Mouse (Mus musculus) hindbrain, embryonic 16.5 days (tissue): ENCODE results near the gene Dad1. TPM values are rescaled to one million over a fixed set of nuclear protein-coding genes. Genes with fewer than 3 reads are reported as not detected.
A peak's percentile ranks its signal among the peaks of the same experiment; 100 is the strongest.

ENCODE experiments used
- ATAC-seq: fragments of 200-750 bp; cut with Nextera tagmentation; 2 replicates; pipeline ENCODE4 v1.8.0; 2017; ENCODE audit warnings: moderate TSS enrichment, moderate library complexity
- H3K27ac ChIP-seq: fragments of 300-500 bp; sonication (generic); 2 replicates; pipeline ENCODE4 v1.5.1; 2014; ENCODE audit warnings: low read depth, mild to moderate bottlenecking, control low read depth, low read length, moderate library complexity
- H3K27me3 ChIP-seq: fragments of 300-500 bp; sonication (generic); replicated peaks from 2 replicates; pipeline ENCODE4 v1.6.1; 2014; ENCODE audit warnings: low read length; ENCODE audit not compliant: control insufficient read depth, insufficient read depth
- H3K36me3 ChIP-seq: fragments of 300-500 bp; sonication (generic); 2 replicates; pipeline ENCODE4 v1.6.1; 2014; ENCODE audit warnings: mild to moderate bottlenecking, low read length, moderate library complexity, mixed read lengths; ENCODE audit not compliant: control insufficient read depth, insufficient read depth
- H3K4me1 ChIP-seq: fragments of 300-500 bp; sonication (generic); 2 replicates; pipeline ENCODE4 v1.6.1; 2014; ENCODE audit warnings: low read depth, low read length; ENCODE audit not compliant: control insufficient read depth, insufficient read depth
- H3K4me2 ChIP-seq: fragments of 300-500 bp; sonication (generic); 2 replicates; pipeline ENCODE4 v1.6.1; 2014; ENCODE audit warnings: mild to moderate bottlenecking, low read length, control low read depth, moderate library complexity
- H3K4me3 ChIP-seq: fragments of 300-500 bp; sonication (generic); 2 replicates; pipeline ENCODE4 v1.5.1; 2014; ENCODE audit warnings: mild to moderate bottlenecking, low read length, control low read depth, moderate library complexity
- H3K9ac ChIP-seq: fragments of 300-500 bp; sonication (generic); 2 replicates; pipeline ENCODE4 v1.6.1; 2014; ENCODE audit warnings: low read depth, mild to moderate bottlenecking, control low read depth, low read length, moderate library complexity
- H3K9me3 ChIP-seq: fragments of 300-500 bp; sonication (generic); 2 replicates; pipeline ENCODE4 v1.6.1; 2014; ENCODE audit warnings: mild to moderate bottlenecking, low read length, moderate library complexity; ENCODE audit not compliant: control insufficient read depth
- whole genome bisulfite sequencing: fragments of 180-500 bp; shearing (Covaris S2); extraction: QIAGEN DNeasy Blood & Tissue Kit; methylation state at CpG from one replicate; pipeline ENCODE4 v1.1.7; 2014; 5-methylcytosine and 5-hydroxymethylcytosine counted together
- polyA plus RNA-seq: library from polyadenylated mRNA; unstranded; fragments of >200 nt; fragmentation: Nextera tagmentation; extraction: Ambion mirVana; gene quantifications from 2 replicates; pipeline ENCODE4 v1.2.1, GENCODE M21; 2015

Gene Dad1
- polyA plus RNA-seq, 1 experiment from 2014 or later = 409 TPM

DNA sequence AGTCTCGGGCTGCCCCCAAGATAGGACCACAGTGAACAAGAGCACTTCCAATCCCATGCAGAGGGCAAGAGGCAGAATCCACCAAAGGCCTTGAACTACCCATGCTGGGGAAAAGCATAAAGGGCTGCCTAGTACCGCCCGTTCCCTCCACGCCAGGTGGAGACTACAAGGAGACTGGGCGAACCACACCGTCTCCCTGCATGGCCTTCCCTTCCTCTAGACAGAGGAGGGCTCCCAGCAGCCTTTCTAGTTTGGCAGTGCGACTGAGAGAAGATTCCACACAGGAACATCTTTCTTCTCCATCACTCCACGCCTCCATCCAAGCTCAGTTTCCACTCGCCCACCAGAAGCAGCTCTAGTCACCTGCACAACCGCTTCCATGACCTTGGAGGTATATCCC, 14.1 kb upstream of the Dad1 start:
- Histone ChIP-seq H3K27me3 (no peaks in the 10 kb centered on the region), H3K9me3 (no peaks in the 10 kb centered on the region), H3K4me2 (no peak overlapping the region), H3K27ac (no peak overlapping the region), H3K36me3 (no peaks in the 10 kb centered on the region), H3K9ac (no peak overlapping the region), H3K4me1 (no peaks in the 10 kb centered on the region), H3K4me3 (no peak overlapping the region)
- no peak for ATAC-seq
- 96% methylated on average over 10 of the region's 10 CpGs for WGBS

- H3K4me1 ChIP-seq = no peaks in the 10 kb centered on the region
- no peak overlapping the region for H3K9ac ChIP-seq
- H3K27ac ChIP-seq = no peak overlapping the region
- 83% methylated on average over 6 of the region's 6 CpGs for WGBS
- H3K4me3 ChIP-seq = no peak overlapping the region
- no peaks in the 10 kb centered on the region for H3K9me3 ChIP-seq
- H3K4me2 ChIP-seq = no peak overlapping the region
- no peaks in the 10 kb centered on the region for H3K36me3 ChIP-seq
- ATAC-seq = no peak
- H3K27me3 ChIP-seq = no peaks in the 10 kb centered on the region
Observed at GRCm38 (mm10) chr14:54265951-54266350, 12.0 kb upstream of the Dad1 start.

GRCm38 (mm10) chr14:54265093-54265492, 11.2 kb upstream of the Dad1 start:
- Histone ChIP-seq H3K27ac (no peak overlapping the region), H3K36me3 (no peaks in the 10 kb centered on the region), H3K4me1 (no peaks in the 10 kb centered on the region; the same call in 1 of the 2 replicates), H3K4me3 (no peak overlapping the region), H3K4me2 (no peak overlapping the region), H3K9me3 (no peaks in the 10 kb centered on the region), H3K9ac (no peak overlapping the region), H3K27me3 (no peaks in the 10 kb centered on the region)
- ATAC-seq = no peak
- WGBS = 40% methylated on average over 10 of the region's 10 CpGs

DNA sequence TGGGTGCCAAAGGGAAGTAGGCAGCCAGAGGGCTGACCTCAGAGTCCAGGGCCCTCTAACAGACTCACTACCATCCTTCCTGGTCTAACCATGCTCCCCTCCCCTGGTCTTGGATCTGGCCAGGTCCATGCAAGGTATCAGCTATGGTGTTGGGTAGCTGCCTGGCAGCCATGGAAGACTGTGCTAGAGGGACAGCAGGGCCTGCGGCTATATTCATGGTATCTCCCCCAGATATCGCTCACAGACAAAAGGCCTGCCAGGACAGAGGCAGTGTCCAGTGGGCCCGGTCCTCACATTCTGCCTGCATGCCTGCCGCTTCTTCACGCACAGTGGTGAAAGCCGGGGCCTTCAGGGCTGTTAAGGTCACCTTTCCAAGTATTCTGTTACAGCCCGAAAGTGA, 10.3 kb upstream of the Dad1 start:
- WGBS = 93% methylated on average over 7 of the region's 7 CpGs
- no peaks in the 10 kb centered on the region for H3K9me3 ChIP-seq
- no peak overlapping the region for H3K9ac ChIP-seq
- H3K27ac ChIP-seq = no peak overlapping the region
- no peak overlapping the region for H3K4me2 ChIP-seq
- no peak for ATAC-seq
- H3K36me3 ChIP-seq = no peaks in the 10 kb centered on the region
- H3K4me3 ChIP-seq = no peak overlapping the region
- no peaks in the 10 kb centered on the region for H3K27me3 ChIP-seq
- H3K4me1 ChIP-seq = no peaks in the 10 kb centered on the region; the same call in none of the 2 replicates

GRCm38 (mm10) chr14:54263099-54263498, 9.2 kb upstream of the Dad1 start:
- Histone ChIP-seq H3K27me3 (no peaks in the 10 kb centered on the region), H3K4me1 (peaks cover 3% of the 10 kb centered on the region), H3K36me3 (no peaks in the 10 kb centered on the region), H3K9ac (no peak overlapping the region), H3K27ac (no peak overlapping the region), H3K4me3 (no peak overlapping the region), H3K4me2 (no peak overlapping the region), H3K9me3 (no peaks in the 10 kb centered on the region)
- WGBS = 93% methylated on average over 6 of the region's 6 CpGs
- no peak for ATAC-seq

- peaks cover 3% of the 10 kb centered on the region for H3K4me1 ChIP-seq
- no peak overlapping the region for H3K27ac ChIP-seq
- H3K4me2 ChIP-seq = no peak overlapping the region
- no peaks in the 10 kb centered on the region for H3K27me3 ChIP-seq
- no peak overlapping the region for H3K4me3 ChIP-seq
- no peak overlapping the region for H3K9ac ChIP-seq
- H3K36me3 ChIP-seq = no peaks in the 10 kb centered on the region
- 90% methylated on average over 8 of the region's 8 CpGs for WGBS
- H3K9me3 ChIP-seq = no peaks in the 10 kb centered on the region
- no peak for ATAC-seq
Observed at GRCm38 (mm10) chr14:54262622-54263021, 8.7 kb upstream of the Dad1 start.

DNA sequence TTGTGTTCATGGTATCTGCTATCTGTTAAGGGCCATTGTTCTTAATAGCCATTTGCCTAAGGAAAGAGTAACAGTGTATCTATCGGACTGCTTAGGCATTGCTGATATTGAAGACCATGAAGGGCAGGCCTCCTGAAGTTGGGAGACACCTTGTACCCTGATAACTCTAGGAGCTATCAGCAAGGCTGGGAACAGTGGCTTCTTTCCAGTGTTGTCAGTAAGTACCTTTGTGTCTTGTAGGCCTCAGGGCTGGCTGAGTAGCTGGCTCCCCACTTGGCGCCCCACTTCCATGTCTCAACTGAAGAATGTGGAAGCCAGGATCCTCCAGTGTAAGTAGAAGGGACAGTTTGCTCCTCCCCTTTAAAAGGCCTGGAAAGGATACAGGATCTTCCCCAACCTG, 7.5 kb upstream of the Dad1 start:
- WGBS = 86% methylated on average over 2 of the region's 2 CpGs
- Histone ChIP-seq H3K27me3 (no peaks in the 10 kb centered on the region), H3K4me2 (no peak overlapping the region), H3K9me3 (no peaks in the 10 kb centered on the region), H3K4me3 (no peak overlapping the region), H3K4me1 (peaks cover 3% of the 10 kb centered on the region), H3K9ac (no peak overlapping the region), H3K27ac (no peak overlapping the region), H3K36me3 (no peaks in the 10 kb centered on the region)
- no peak for ATAC-seq

GRCm38 (mm10) chr14:54260196-54260595, 6.3 kb upstream of the Dad1 start:
- Histone ChIP-seq H3K4me2 (peak overlapping the region; percentile 89), H3K9ac (no peak overlapping the region), H3K4me1 (peaks cover 3% of the 10 kb centered on the region), H3K27ac (no peak overlapping the region), H3K27me3 (no peaks in the 10 kb centered on the region), H3K9me3 (no peaks in the 10 kb centered on the region), H3K36me3 (no peaks in the 10 kb centered on the region), H3K4me3 (peak overlapping the region; percentile 58; the same call in 1 of the 2 replicates)
- WGBS = 79% methylated on average over 2 of the region's 2 CpGs
- ATAC-seq = no peak

GRCm38 (mm10) chr14:54259722-54260085, 5.8 kb upstream of the Dad1 start:
- Histone ChIP-seq H3K4me2 (peak overlapping the region; percentile 89), H3K27ac (no peak overlapping the region; the same call in 1 of the 2 replicates), H3K9me3 (no peaks in the 10 kb centered on the region), H3K36me3 (no peaks in the 10 kb centered on the region), H3K27me3 (no peaks in the 10 kb centered on the region), H3K4me1 (peaks cover 5% of the 10 kb centered on the region), H3K4me3 (peak overlapping the region; percentile 58), H3K9ac (peak overlapping the region; percentile 71)
- 26% methylated on average over 8 of the region's 8 CpGs for WGBS
- ATAC-seq = no peak
